Comparison of ENCODE assay signal across 17 mouse cellular contexts in the genomic region with DNA sequence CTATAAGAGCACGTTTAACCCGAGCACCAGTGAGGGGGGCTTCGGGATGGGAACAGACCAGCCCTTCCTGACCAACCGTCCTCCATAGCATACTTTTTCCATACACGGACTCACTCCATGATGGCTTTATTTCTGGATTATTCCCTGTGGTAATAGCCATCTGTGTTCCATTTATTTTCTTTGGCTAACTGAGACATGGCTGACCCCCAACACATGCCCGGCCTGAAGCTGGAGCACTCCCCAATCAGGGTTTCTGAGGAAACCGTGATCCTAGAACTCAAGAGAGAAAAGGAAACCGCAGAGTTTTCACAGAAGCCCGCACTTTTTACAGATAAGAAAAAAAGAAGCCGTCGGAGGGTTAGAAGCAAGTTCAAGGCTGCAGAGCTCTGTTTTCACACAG.
DNase-seq lines count a peak whose midpoint lies in the region; ATAC-seq and TF ChIP-seq lines count a peak whose summit lies in the region.
"Had no signal": no experiment of that assay in that cellular context is flagged by ENCODE, and none has a peak within 500 bp of the region (broad histone marks: within the 10 kb centered on the region; RNA-seq: fewer than 3 reads in every experiment).

No protein-coding gene starts in this region.

- TF ChIP-seq CTCF in heart, adult 2 months (IDR thresholded peaks at IDR 0.05) = no peak

- peak overlapping the region; percentile 16; the same call in 1 of the 2 replicates for H3K4me3 ChIP-seq in heart, adult 2 months
- no peak overlapping the region for H3K4me3 ChIP-seq in heart, embryonic 11.5 days (ENCODE audit: low read depth, low read length)
- no peak overlapping the region for H3K4me3 ChIP-seq in kidney, embryonic 15.5 days (replicated peaks)
- no peak overlapping the region for H3K4me3 ChIP-seq in kidney, embryonic 16.5 days (ENCODE audit: low read length)
- no peak overlapping the region for H3K4me3 ChIP-seq in embryonic facial prominence, embryonic 14.5 days (ENCODE audit: low read depth, low read length)
- H3K4me3 ChIP-seq in limb, embryonic 15.5 days = no peak overlapping the region
- H3K4me3 ChIP-seq: forebrain, embryonic 10.5 days; forebrain, embryonic 15.5 days; hindbrain, embryonic 10.5 days; hindbrain, embryonic 15.5 days; liver, embryonic 13.5 days; neural tube, embryonic 15.5 days had no signal

- H3K27me3 ChIP-seq in heart, adult 2 months (ENCODE audit: control insufficient read depth, insufficient read depth, low read length) = no peaks in the 10 kb centered on the region
- H3K27me3 ChIP-seq in heart, embryonic 11.5 days (ENCODE audit: control insufficient read depth, insufficient read depth, low read length) = no peaks in the 10 kb centered on the region
- no peaks in the 10 kb centered on the region for H3K27me3 ChIP-seq in kidney, embryonic 15.5 days
- H3K27me3 ChIP-seq in kidney, embryonic 16.5 days (ENCODE audit: insufficient read depth, low read length) = no peaks in the 10 kb centered on the region
- no peaks in the 10 kb centered on the region for H3K27me3 ChIP-seq in embryonic facial prominence, embryonic 14.5 days (replicated peaks; ENCODE audit: control insufficient read depth, insufficient read depth, low read length)
- no peaks in the 10 kb centered on the region for H3K27me3 ChIP-seq in limb, embryonic 15.5 days
- H3K27me3 ChIP-seq: forebrain, embryonic 15.5 days; hindbrain, embryonic 15.5 days; liver, embryonic 13.5 days; neural tube, embryonic 15.5 days had no signal

- TF ChIP-seq EP300 in heart, adult 2 months (IDR thresholded peaks at IDR 0.05; ENCODE audit: insufficient read depth, low read depth, low read length) = no peak

- no peak for DNase-seq in heart, adult 2 months
- peak; percentile 45 for DNase-seq in embryonic facial prominence, embryonic 14.5 days (ENCODE audit: low spot score)
- DNase-seq in kidney, postnatal 14 days = no peak
- DNase-seq: liver, embryonic 13.5 days; thymus, postnatal 14 days had no signal

- peaks cover 4% of the 10 kb centered on the region for H3K4me1 ChIP-seq in heart, adult 2 months (ENCODE audit: control insufficient read depth, insufficient read depth, low read length)
- peaks cover 9% of the 10 kb centered on the region; the same call in 1 of the 2 replicates for H3K4me1 ChIP-seq in heart, embryonic 11.5 days (ENCODE audit: control insufficient read depth, insufficient read depth, low read length)
- H3K4me1 ChIP-seq in kidney, embryonic 15.5 days = peaks cover 20% of the 10 kb centered on the region
- peaks cover 9% of the 10 kb centered on the region for H3K4me1 ChIP-seq in kidney, embryonic 16.5 days (ENCODE audit: insufficient read depth, low read length)
- 0 out of 2 replicates have a peak, but pooled peaks cover 13% of the 10 kb centered on the region for H3K4me1 ChIP-seq in embryonic facial prominence, embryonic 14.5 days (ENCODE audit: control insufficient read depth, insufficient read depth, low read length)
- peaks cover 27% of the 10 kb centered on the region for H3K4me1 ChIP-seq in limb, embryonic 15.5 days
- H3K4me1 ChIP-seq: hindbrain, embryonic 15.5 days; liver, embryonic 13.5 days; neural tube, embryonic 15.5 days had no signal

- no peaks in the 10 kb centered on the region for H3K36me3 ChIP-seq in heart, adult 2 months (ENCODE audit: control insufficient read depth, insufficient read depth, low read length)
- no peaks in the 10 kb centered on the region for H3K36me3 ChIP-seq in heart, embryonic 11.5 days (ENCODE audit: control insufficient read depth, insufficient read depth, low read length)
- no peaks in the 10 kb centered on the region for H3K36me3 ChIP-seq in kidney, embryonic 15.5 days
- H3K36me3 ChIP-seq in kidney, embryonic 16.5 days (ENCODE audit: insufficient read depth, low read length) = no peaks in the 10 kb centered on the region
- no peaks in the 10 kb centered on the region for H3K36me3 ChIP-seq in embryonic facial prominence, embryonic 14.5 days (ENCODE audit: control insufficient read depth, insufficient read depth, low read length)
- no peaks in the 10 kb centered on the region for H3K36me3 ChIP-seq in limb, embryonic 15.5 days
- H3K36me3 ChIP-seq: forebrain, embryonic 15.5 days; hindbrain, embryonic 10.5 days; hindbrain, embryonic 15.5 days; liver, embryonic 13.5 days; neural tube, embryonic 15.5 days had no signal

- peak overlapping the region; percentile 3; the same call in 1 of the 2 replicates for H3K27ac ChIP-seq in heart, adult 2 months
- no peak overlapping the region for H3K27ac ChIP-seq in heart, embryonic 11.5 days (ENCODE audit: low read depth, low read length)
- no peak overlapping the region for H3K27ac ChIP-seq in kidney, embryonic 15.5 days
- H3K27ac ChIP-seq in kidney, embryonic 16.5 days (ENCODE audit: low read length) = no peak overlapping the region
- peak overlapping the region; percentile 40 for H3K27ac ChIP-seq in embryonic facial prominence, embryonic 14.5 days (replicated peaks; ENCODE audit: low read depth, low read length)
- H3K27ac ChIP-seq in limb, embryonic 15.5 days = peak overlapping the region; percentile 47
- H3K27ac ChIP-seq: forebrain, embryonic 10.5 days; forebrain, embryonic 15.5 days; hindbrain, embryonic 10.5 days; hindbrain, embryonic 15.5 days; kidney, postnatal 0 days; liver, embryonic 13.5 days; macrophage; neural tube, embryonic 15.5 days had no signal

- intact Hi-C loops in heart, adult 2 months (cut with DNase I) = loop anchor here (1.0 to 2.0 kb wide), 2 partner anchors 41 to 254 kb away; no protein-coding TSS in a partner anchor

- H3K9me3 ChIP-seq in heart, embryonic 11.5 days (replicated peaks; ENCODE audit: control insufficient read depth, low read length) = no peaks in the 10 kb centered on the region
- no peaks in the 10 kb centered on the region for H3K9me3 ChIP-seq in kidney, embryonic 15.5 days (replicated peaks)
- H3K9me3 ChIP-seq in kidney, embryonic 16.5 days (ENCODE audit: low read length) = no peaks in the 10 kb centered on the region
- no peaks in the 10 kb centered on the region for H3K9me3 ChIP-seq in embryonic facial prominence, embryonic 14.5 days (ENCODE audit: control insufficient read depth, low read length)
- H3K9me3 ChIP-seq in limb, embryonic 15.5 days = no peaks in the 10 kb centered on the region
- H3K9me3 ChIP-seq: forebrain, embryonic 15.5 days; hindbrain, embryonic 10.5 days; hindbrain, embryonic 15.5 days; liver, embryonic 13.5 days; neural tube, embryonic 15.5 days had no signal

- no peak for ATAC-seq in heart, embryonic 11.5 days (replicated peaks; ENCODE audit: insufficient number of reproducible peaks, low FRiP score, low TSS enrichment)
- ATAC-seq in kidney, embryonic 15.5 days (replicated peaks; ENCODE audit: low FRiP score) = no peak
- no peak for ATAC-seq in kidney, embryonic 16.5 days (ENCODE audit: low FRiP score, low TSS enrichment)
- no peak for ATAC-seq in embryonic facial prominence, embryonic 14.5 days (ENCODE audit: low read depth)
- no peak for ATAC-seq in limb, embryonic 15.5 days (ENCODE audit: insufficient number of reproducible peaks, low FRiP score, low TSS enrichment, low read depth)
- ATAC-seq: CD4-positive, CD25-positive, alpha-beta regulatory T cell, adult 4 months had no signal

- no peak overlapping the region for H3K9ac ChIP-seq in heart, adult 2 months (ENCODE audit: low read depth, low read length)
- H3K9ac ChIP-seq in heart, embryonic 11.5 days (ENCODE audit: low read depth, low read length) = no peak overlapping the region
- 0 out of 2 replicates have a peak overlapping the region, but pooled peaks have one; percentile 8 for H3K9ac ChIP-seq in kidney, embryonic 15.5 days
- no peak overlapping the region for H3K9ac ChIP-seq in kidney, embryonic 16.5 days (replicated peaks; ENCODE audit: low read length)
- H3K9ac ChIP-seq in embryonic facial prominence, embryonic 14.5 days (ENCODE audit: low read depth, low read length) = no peak overlapping the region
- H3K9ac ChIP-seq in limb, embryonic 15.5 days = no peak overlapping the region
- H3K9ac ChIP-seq: forebrain, embryonic 15.5 days; hindbrain, embryonic 15.5 days; liver, embryonic 13.5 days; neural tube, embryonic 15.5 days had no signal

- TF ChIP-seq POLR2A in heart, adult 2 months (IDR thresholded peaks at IDR 0.05; ENCODE audit: insufficient read depth, low read depth, low read length) = no peak

- WGBS in heart, adult 2 months = 55% methylated on average over 11 of the region's 11 CpGs
- 76% methylated on average over 11 of the region's 11 CpGs for WGBS in heart, embryonic 11.5 days (ENCODE audit: insufficient replicate concordance)
- 60% methylated on average over 11 of the region's 11 CpGs for WGBS in kidney, embryonic 15.5 days
- 61% methylated on average over 11 of the region's 11 CpGs for WGBS in kidney, embryonic 16.5 days
- 49% methylated on average over 11 of the region's 11 CpGs for WGBS in embryonic facial prominence, embryonic 14.5 days
- 53% methylated on average over 11 of the region's 11 CpGs for WGBS in limb, embryonic 15.5 days

- H3K79me2 ChIP-seq in heart, adult 2 months (replicated peaks; ENCODE audit: control insufficient read depth, insufficient read depth, low read length) = no peaks in the 10 kb centered on the region

- no peak overlapping the region for H3K4me2 ChIP-seq in heart, embryonic 11.5 days
- H3K4me2 ChIP-seq in kidney, embryonic 15.5 days = no peak overlapping the region
- H3K4me2 ChIP-seq in kidney, embryonic 16.5 days (replicated peaks; ENCODE audit: low read depth, low read length) = no peak overlapping the region
- H3K4me2 ChIP-seq in embryonic facial prominence, embryonic 14.5 days (ENCODE audit: low read depth, low read length) = no peak overlapping the region
- no peak overlapping the region for H3K4me2 ChIP-seq in limb, embryonic 15.5 days
- H3K4me2 ChIP-seq: forebrain, embryonic 15.5 days; hindbrain, embryonic 15.5 days; liver, embryonic 13.5 days; neural tube, embryonic 15.5 days had no signal

Comparison
In these comparisons a context has a peak if more than half of its experiments do, and no peak if none do; other contexts are left out.
1. H3K27ac ChIP-seq: peak in heart, adult 2 months (single experiment), embryonic facial prominence, embryonic 14.5 days (single experiment) and limb, embryonic 15.5 days (single experiment); none in heart, embryonic 11.5 days (single experiment), kidney, embryonic 15.5 days (single experiment) and kidney, embryonic 16.5 days (single experiment).